Mouse (Mus musculus): ENCODE data around the gene Angptl8. TPM values are rescaled to one million over a fixed set of nuclear protein-coding genes. Genes with fewer than 3 reads are reported as not detected.
"Not testable (repeated sequence)": the region's sequence is repeated elsewhere in the genome, so short reads cannot be mapped to it uniquely, and the experiment has no call there.

Gene Angptl8
- total and polyA plus RNA-seq, 2 experiments from 2014 or later = 0.48 TPM; not detected in 1

GRCm38 (mm10) chr9:21853961-21854360, 18.7 kb downstream of the Angptl8 start:
- Histone ChIP-seq H3K4me3 (ENCODE audit: low read depth, low read length) (no peak overlapping the region), H3K9ac (replicated peaks; ENCODE audit: low read length, poor library complexity, severe bottlenecking) (no peak overlapping the region), H3K9me3 (ENCODE audit: low read length) (no peaks in the 10 kb centered on the region), H3K27ac (ENCODE audit: low read depth, low read length) (no peak overlapping the region), H3K4me1 (ENCODE audit: insufficient read depth, low read length) (no peaks in the 10 kb centered on the region), H3K4me2 (ENCODE audit: low read depth, low read length, poor library complexity, severe bottlenecking) (no peak overlapping the region), H3K36me3 (ENCODE audit: insufficient read depth, low read length) (no peaks in the 10 kb centered on the region), H3K27me3 (ENCODE audit: insufficient read depth, low read length) (no peaks in the 10 kb centered on the region)
- ATAC-seq (ENCODE audit: low FRiP score) (no peak), DNase-seq (ENCODE audit: low spot score) (no peak)
- TF ChIP-seq CTCF (IDR thresholded peaks at IDR 0.05) = no peak
- 88% methylated on average over 5 of the region's 5 CpGs for WGBS

- no peaks in the 10 kb centered on the region for H3K27me3 ChIP-seq (ENCODE audit: insufficient read depth, low read length)
- H3K9ac ChIP-seq (replicated peaks; ENCODE audit: low read length, poor library complexity, severe bottlenecking) = no peak overlapping the region
- TF ChIP-seq CTCF (IDR thresholded peaks at IDR 0.05) = no peak
- no peaks in the 10 kb centered on the region for H3K9me3 ChIP-seq (ENCODE audit: low read length)
- DNase-seq (ENCODE audit: low spot score) (no peak), ATAC-seq (ENCODE audit: low FRiP score) (no peak)
- no peak overlapping the region for H3K4me3 ChIP-seq (ENCODE audit: low read depth, low read length)
- no peaks in the 10 kb centered on the region for H3K36me3 ChIP-seq (ENCODE audit: insufficient read depth, low read length)
- 85% methylated on average over 6 of the region's 6 CpGs for WGBS
- H3K4me1 ChIP-seq (ENCODE audit: insufficient read depth, low read length) = no peaks in the 10 kb centered on the region
- H3K4me2 ChIP-seq (ENCODE audit: low read depth, low read length, poor library complexity, severe bottlenecking) = no peak overlapping the region
- H3K27ac ChIP-seq (ENCODE audit: low read depth, low read length) = no peak overlapping the region
Observed at GRCm38 (mm10) chr9:21854894-21855293, 19.6 kb downstream of the Angptl8 start.

GRCm38 (mm10) chr9:21857501-21857900, 22.2 kb downstream of the Angptl8 start:
- Histone ChIP-seq H3K27ac (ENCODE audit: low read depth, low read length) (no peak overlapping the region), H3K9ac (replicated peaks; ENCODE audit: low read length, poor library complexity, severe bottlenecking) (no peak overlapping the region), H3K4me1 (ENCODE audit: insufficient read depth, low read length) (no peaks in the 10 kb centered on the region), H3K27me3 (ENCODE audit: insufficient read depth, low read length) (no peaks in the 10 kb centered on the region), H3K4me2 (ENCODE audit: low read depth, low read length, poor library complexity, severe bottlenecking) (no peak overlapping the region), H3K4me3 (ENCODE audit: low read depth, low read length) (no peak overlapping the region), H3K9me3 (ENCODE audit: low read length) (no peaks in the 10 kb centered on the region), H3K36me3 (ENCODE audit: insufficient read depth, low read length) (no peaks in the 10 kb centered on the region)
- no peak for ATAC-seq (ENCODE audit: low FRiP score)
- TF ChIP-seq CTCF (IDR thresholded peaks at IDR 0.05) = no peak
- WGBS = 68% methylated on average over 2 of the region's 2 CpGs
- DNase-seq (ENCODE audit: low spot score) = no peak

- Histone ChIP-seq H3K4me1 (ENCODE audit: insufficient read depth, low read length) (no peaks in the 10 kb centered on the region), H3K9ac (replicated peaks; ENCODE audit: low read length, poor library complexity, severe bottlenecking) (no peak overlapping the region), H3K4me3 (ENCODE audit: low read depth, low read length) (no peak overlapping the region), H3K36me3 (ENCODE audit: insufficient read depth, low read length) (no peaks in the 10 kb centered on the region), H3K9me3 (ENCODE audit: low read length) (no peaks in the 10 kb centered on the region), H3K27ac (ENCODE audit: low read depth, low read length) (no peak overlapping the region), H3K4me2 (ENCODE audit: low read depth, low read length, poor library complexity, severe bottlenecking) (no peak overlapping the region), H3K27me3 (ENCODE audit: insufficient read depth, low read length) (no peaks in the 10 kb centered on the region)
- no peak for ATAC-seq (ENCODE audit: low FRiP score)
- no peak for DNase-seq (ENCODE audit: low spot score)
- TF ChIP-seq CTCF (IDR thresholded peaks at IDR 0.05) = no peak
- WGBS = 83% methylated on average over 6 of the region's 6 CpGs
Observed at GRCm38 (mm10) chr9:21858084-21858483, 22.8 kb downstream of the Angptl8 start.

- WGBS = 82% methylated on average over 3 of the region's 3 CpGs
- H3K4me1 ChIP-seq (ENCODE audit: insufficient read depth, low read length) = no peaks in the 10 kb centered on the region
- no peak overlapping the region for H3K4me2 ChIP-seq (ENCODE audit: low read depth, low read length, poor library complexity, severe bottlenecking)
- H3K36me3 ChIP-seq (ENCODE audit: insufficient read depth, low read length) = no peaks in the 10 kb centered on the region
- ATAC-seq (ENCODE audit: low FRiP score) = no peak
- no peaks in the 10 kb centered on the region for H3K9me3 ChIP-seq (ENCODE audit: low read length)
- H3K9ac ChIP-seq (replicated peaks; ENCODE audit: low read length, poor library complexity, severe bottlenecking) = no peak overlapping the region
- TF ChIP-seq CTCF (IDR thresholded peaks at IDR 0.05) = no peak
- no peak for DNase-seq (ENCODE audit: low spot score)
- H3K4me3 ChIP-seq (ENCODE audit: low read depth, low read length) = no peak overlapping the region
- H3K27me3 ChIP-seq (ENCODE audit: insufficient read depth, low read length) = no peaks in the 10 kb centered on the region
- H3K27ac ChIP-seq (ENCODE audit: low read depth, low read length) = no peak overlapping the region
Observed at GRCm38 (mm10) chr9:21859606-21860005, 24.3 kb downstream of the Angptl8 start.

- ATAC-seq (ENCODE audit: low FRiP score); H3K4me3 ChIP-seq (ENCODE audit: low read depth, low read length); H3K27me3 ChIP-seq (ENCODE audit: insufficient read depth, low read length); H3K36me3 ChIP-seq (ENCODE audit: insufficient read depth, low read length); DNase-seq (ENCODE audit: low spot score); H3K9me3 ChIP-seq (ENCODE audit: low read length); H3K4me1 ChIP-seq (ENCODE audit: insufficient read depth, low read length); H3K27ac ChIP-seq (ENCODE audit: low read depth, low read length); H3K9ac ChIP-seq (replicated peaks; ENCODE audit: low read length, poor library complexity, severe bottlenecking); H3K4me2 ChIP-seq (ENCODE audit: low read depth, low read length, poor library complexity, severe bottlenecking): not testable (repeated sequence)
- 57% methylated on average over 6 of the region's 6 CpGs for WGBS
Observed at GRCm38 (mm10) chr9:21860349-21860748, 25.0 kb downstream of the Angptl8 start.

Measured in midbrain, postnatal 0 days (tissue).